Mouse (Mus musculus) CH12.LX (cell line): ENCODE data around the gene Npc1l1.
A peak's percentile ranks its signal among the peaks of the same experiment; 100 is the strongest.

Experiments used
- BHLHE40 ChIP-seq: IDR thresholded peaks from 2 replicates; pipeline ENCODE4 v1.6.1; 2011; ENCODE audit warnings: mild to moderate bottlenecking, low read depth, low read length, improper control_type of control experiment
- CHD1 ChIP-seq: IDR thresholded peaks from 2 replicates; pipeline ENCODE4 v1.6.1; 2012; ENCODE audit warnings: low read depth, low read length, improper control_type of control experiment, inconsistent platforms
- CTCF ChIP-seq, 2 experiments: IDR thresholded peaks in 1 of 2; conservative IDR thresholded peaks in 1 of 2; 2 replicates each; pipeline ENCODE4 v1.5.1; 2011 to 2012; ENCODE audit warnings: low read depth in 2 of 2, low read length in 2 of 2, improper control_type of control experiment in 1 of 2, inconsistent platforms in 1 of 2, mild to moderate bottlenecking in 1 of 2, moderate library complexity in 1 of 2
- E2F4 ChIP-seq: IDR thresholded peaks from 2 replicates; pipeline ENCODE4 v1.6.1; 2011; ENCODE audit warnings: low read depth, low read length, improper control_type of control experiment; ENCODE audit not compliant: insufficient replicate concordance
- EP300 ChIP-seq: IDR thresholded peaks from 2 replicates; pipeline ENCODE4 v1.6.1; 2011; ENCODE audit warnings: low read length, improper control_type of control experiment
- NELFE ChIP-seq: IDR thresholded peaks from 2 replicates; pipeline ENCODE4 v1.6.1; 2011; ENCODE audit warnings: low read depth, low read length, improper control_type of control experiment
- POLR2AphosphoS2 ChIP-seq: IDR thresholded peaks from 2 replicates; pipeline ENCODE4 v1.6.1; 2011; ENCODE audit warnings: low read depth, low read length, improper control_type of control experiment
- ZC3H11A ChIP-seq: IDR thresholded peaks from 2 replicates; pipeline ENCODE4 v1.6.1; 2012; ENCODE audit warnings: low read depth, mild to moderate bottlenecking, inconsistent platforms, low read length, improper control_type of control experiment
- ZNF384 ChIP-seq: IDR thresholded peaks from 2 replicates; pipeline ENCODE4 v1.6.1; 2012; ENCODE audit warnings: low read depth, low read length, improper control_type of control experiment, inconsistent platforms

- TF ChIP-seq ZC3H11A (no peak), CTCF (conservative IDR thresholded peaks at IDR 0.05 in 1 of 2, IDR thresholded peaks at IDR 0.05 in 1 of 2; ENCODE audit: low read depth in 2 of 2, low read length in 2 of 2) (peak in 1 of 2 experiments; percentile 17; a peak in 1 of 4 replicates), EP300 (no peak), BHLHE40 (no peak), ZNF384 (no peak), NELFE (no peak), POLR2AphosphoS2 (no peak), E2F4 (no peak), CHD1 (no peak)
These were observed 7.8 kb downstream of the Npc1l1 start for GRCm38 (mm10) chr11:6222187-6222586.
